In genomic region chr5:123696961-123697360, GRCm38 (mm10) we compare ENCODE assay signal across 20 mouse cellular contexts. TPM values are rescaled to one million over a fixed set of nuclear protein-coding genes. Genes with fewer than 3 reads are reported as not detected.
A peak's percentile ranks its signal among the peaks of the same experiment; 100 is the strongest.
DNase-seq lines count a peak whose midpoint lies in the region; ATAC-seq lines count a peak whose summit lies in the region.
"Had no signal": no experiment of that assay in that cellular context is flagged by ENCODE, and none has a peak within 500 bp of the region (broad histone marks: within the 10 kb centered on the region; RNA-seq: fewer than 3 reads in every experiment).

No protein-coding gene starts in this region.

- no peak overlapping the region for H3K4me3 ChIP-seq in stomach, embryonic 14.5 days (ENCODE audit: low read depth, low read length)
- H3K4me3 ChIP-seq: heart, adult 2 months; heart, embryonic 15.5 days; hindbrain, embryonic 13.5 days had no signal

- H3K27ac ChIP-seq in stomach, embryonic 14.5 days (ENCODE audit: low read length) = peak overlapping the region; percentile 48; the same call in 1 of the 2 replicates
- H3K27ac ChIP-seq: heart, adult 2 months; heart, embryonic 15.5 days; hindbrain, embryonic 13.5 days had no signal

- H3K27me3 ChIP-seq in stomach, embryonic 14.5 days (ENCODE audit: control insufficient read depth, insufficient read depth, low read length) = no peaks in the 10 kb centered on the region
- H3K27me3 ChIP-seq: CH12.LX; heart, embryonic 15.5 days; hindbrain, embryonic 13.5 days; Patski had no signal

- no peaks in the 10 kb centered on the region for H3K9me3 ChIP-seq in stomach, embryonic 14.5 days (ENCODE audit: control insufficient read depth, low read depth, low read length)
- H3K9me3 ChIP-seq: heart, embryonic 15.5 days; hindbrain, embryonic 13.5 days had no signal

- ATAC-seq in stomach, embryonic 14.5 days (ENCODE audit: insufficient number of reproducible peaks, insufficient read depth, low FRiP score, low read depth) = peak; percentile 64
- ATAC-seq: forebrain, embryonic 16.5 days; Patski had no signal

- peaks cover 29% of the 10 kb centered on the region for H3K36me3 ChIP-seq in stomach, embryonic 14.5 days (ENCODE audit: control insufficient read depth, insufficient read depth, low read length)

- DNase-seq in lung, adult 18-20 months = peak; percentile 73 to 85
- DNase-seq in lung, postnatal 14 days = no peak
- DNase-seq in urinary bladder, postnatal 14 days (ENCODE audit: low spot score) = peak; percentile 42
- DNase-seq in urinary bladder, postnatal 25 days (ENCODE audit: low spot score) = no peak
- DNase-seq in yolk sac, embryonic 10.5 days (ENCODE audit: low spot score) = peak; percentile 74
- DNase-seq in kidney, postnatal 10 days = no peak
- DNase-seq in B cell, adult 2 months = no peak
- DNase-seq: adrenal gland, postnatal 25 days; cerebellum, adult 18-20 months; cerebellum, postnatal 10 days; gastrocnemius, postnatal 14 days; heart, adult 2 months; heart, postnatal 14 days had no signal

- H3K4me1 ChIP-seq in stomach, embryonic 14.5 days (ENCODE audit: control insufficient read depth, insufficient read depth, low read length) = 0 out of 2 replicates have a peak, but pooled peaks cover 4% of the 10 kb centered on the region
- H3K4me1 ChIP-seq: hindbrain, embryonic 13.5 days had no signal

- 66% methylated on average over 4 of the region's 4 CpGs for WGBS in stomach, embryonic 14.5 days

- no peak overlapping the region for H3K4me2 ChIP-seq in stomach, embryonic 14.5 days (replicated peaks; ENCODE audit: low read depth, low read length)
- H3K4me2 ChIP-seq: heart, embryonic 11.5 days; heart, embryonic 15.5 days; hindbrain, embryonic 13.5 days had no signal

- H3K9ac ChIP-seq in stomach, embryonic 14.5 days (replicated peaks; ENCODE audit: low read depth, low read length) = no peak overlapping the region
- H3K9ac ChIP-seq: heart, embryonic 15.5 days; hindbrain, embryonic 13.5 days had no signal

RNA-seq across cellular contexts. Expression of gene Clip1, which starts 12.5 kb away (rescaled TPM):
- polyA plus RNA-seq in stomach, embryonic 14.5 days (2014; fragmentation: Nextera tagmentation; extraction: Ambion mirVana) = 39.5 and 40.5 TPM in 2 replicates

RNA-seq across cellular contexts. Expression of gene Zcchc8, which starts 23.9 kb away (rescaled TPM):
- 84.6 and 97.5 TPM in 2 replicates for polyA plus RNA-seq in stomach, embryonic 14.5 days (2014; fragmentation: Nextera tagmentation; extraction: Ambion mirVana)

RNA-seq across cellular contexts. Expression of gene Rsrc2, which starts 52.3 kb away (rescaled TPM):
- 139 and 142 TPM in 2 replicates for polyA plus RNA-seq in stomach, embryonic 14.5 days (2014; fragmentation: Nextera tagmentation; extraction: Ambion mirVana)

RNA-seq across cellular contexts. Expression of gene Kntc1, which starts 52.6 kb away (rescaled TPM):
- 33.9 and 35.7 TPM in 2 replicates for polyA plus RNA-seq in stomach, embryonic 14.5 days (2014; fragmentation: Nextera tagmentation; extraction: Ambion mirVana)

Comparison
In these comparisons a context has a peak if more than half of its experiments do, and no peak if none do; other contexts are left out.
1. DNase-seq: peak in lung, adult 18-20 months (2 of 2), urinary bladder, postnatal 14 days (single experiment) and yolk sac, embryonic 10.5 days (single experiment); none in lung, postnatal 14 days (single experiment), urinary bladder, postnatal 25 days (single experiment), kidney, postnatal 10 days (single experiment) and B cell, adult 2 months (0 of 2).